Mouse (Mus musculus): Measurements from ENCODE around the gene Sigirr.

DNA sequence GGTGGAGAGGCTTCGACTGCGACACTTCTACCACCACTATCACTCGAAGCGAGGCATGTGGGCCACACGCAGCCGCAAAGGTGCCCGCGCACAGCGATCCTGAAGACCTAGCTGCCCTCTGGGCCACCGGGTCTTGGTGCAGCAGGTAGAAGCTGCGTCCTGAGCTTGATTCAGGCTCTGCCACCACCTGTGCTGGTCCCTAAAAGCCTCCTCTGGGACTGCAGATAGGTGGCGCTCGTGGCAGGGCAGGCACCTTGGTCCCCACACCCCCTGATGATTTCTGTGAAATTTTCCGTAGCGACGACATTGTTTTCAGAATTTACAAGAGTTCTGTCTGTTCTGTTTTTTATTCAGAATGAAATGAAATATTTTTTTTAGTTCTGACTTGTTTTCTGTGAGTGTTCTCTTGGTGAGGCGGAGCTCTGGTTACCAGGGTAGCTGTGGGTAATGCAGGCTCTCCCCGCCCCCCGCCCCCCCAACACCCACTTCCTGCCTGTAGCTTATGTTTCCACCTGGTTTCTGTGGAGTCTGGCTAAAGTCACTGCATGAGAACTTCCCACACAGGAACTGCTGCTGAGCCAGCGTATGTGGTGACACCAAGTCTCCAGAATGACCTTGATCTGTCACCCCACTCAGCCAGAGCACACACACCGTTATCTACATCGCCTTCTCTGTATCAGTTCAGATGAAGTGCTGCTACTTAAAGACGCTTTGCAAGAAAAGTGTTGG, 28.2 kb downstream of the Sigirr start:
- TF ChIP-seq CTCF (IDR thresholded peaks at IDR 0.05; ENCODE audit: borderline replicate concordance, insufficient read depth, low read depth, low read length), result peak; percentile 50; the same call in 1 of the 2 replicates
- TF ChIP-seq POLR2A (IDR thresholded peaks at IDR 0.05; ENCODE audit: borderline replicate concordance, insufficient read depth, low read length), result no peak
